Mouse (Mus musculus): Measurements from ENCODE around the gene Tgm2. TPM values are rescaled to one million over a fixed set of nuclear protein-coding genes. Genes with fewer than 3 reads are reported as not detected.

The Tgm2 gene
- total RNA-seq, 1 experiment: 25.0 TPM

- H3K4me3 ChIP-seq (ENCODE audit: insufficient read depth in 1 of 2, low read depth in 1 of 2, low read length in 2 of 2, poor library complexity in 1 of 2, severe bottlenecking in 1 of 2): no peak overlapping the region
- no peak for DNase-seq (ENCODE audit: low read depth, low spot score)
- H3K4me1 ChIP-seq (ENCODE audit: control insufficient read depth in 2 of 2, insufficient read depth in 2 of 2, low read length in 2 of 2, poor library complexity in 1 of 2): peaks cover 0 to 4% of the 10 kb centered on the region in 2 experiments; a peak in 1 of 4 replicates
- H3K27ac ChIP-seq (ENCODE audit: insufficient read depth, low read depth, low read length, poor library complexity, severe bottlenecking): no peak overlapping the region
- H3K9me3 ChIP-seq (ENCODE audit: control insufficient read depth, insufficient read depth, low read depth, low read length): no peaks in the 10 kb centered on the region
- in situ Hi-C loops (cut with MboI; ENCODE audit: low sequenced_read_pairs in 2 of 2, unreplicated experiment in 2 of 2): no loop called here
- no peak overlapping the region for H3K9ac ChIP-seq (ENCODE audit: insufficient read depth, low read depth, low read length, poor library complexity, severe bottlenecking)
- no peak for TF ChIP-seq ZNF384 (IDR thresholded peaks at IDR 0.05; ENCODE audit: low read depth, low read length)
- no peak for TF ChIP-seq HCFC1 (IDR thresholded peaks at IDR 0.05; ENCODE audit: borderline replicate concordance, insufficient read depth, low read length)
- TF ChIP-seq ZC3H11A (IDR thresholded peaks at IDR 0.05; ENCODE audit: borderline replicate concordance, low read depth, low read length): no peak
- no peak for TF ChIP-seq CHD2 (IDR thresholded peaks at IDR 0.05; ENCODE audit: low read depth, low read length)
- TF ChIP-seq MAFK (IDR thresholded peaks at IDR 0.05; ENCODE audit: insufficient read depth, low read depth, low read length): no peak
- no peaks in the 10 kb centered on the region for H3K36me3 ChIP-seq (ENCODE audit: control insufficient read depth, insufficient read depth, low read length, poor library complexity, severe bottlenecking)
Measured at GRCm38 (mm10) chr2:158098730-158099129, 47.5 kb downstream of the Tgm2 start.

DNA sequence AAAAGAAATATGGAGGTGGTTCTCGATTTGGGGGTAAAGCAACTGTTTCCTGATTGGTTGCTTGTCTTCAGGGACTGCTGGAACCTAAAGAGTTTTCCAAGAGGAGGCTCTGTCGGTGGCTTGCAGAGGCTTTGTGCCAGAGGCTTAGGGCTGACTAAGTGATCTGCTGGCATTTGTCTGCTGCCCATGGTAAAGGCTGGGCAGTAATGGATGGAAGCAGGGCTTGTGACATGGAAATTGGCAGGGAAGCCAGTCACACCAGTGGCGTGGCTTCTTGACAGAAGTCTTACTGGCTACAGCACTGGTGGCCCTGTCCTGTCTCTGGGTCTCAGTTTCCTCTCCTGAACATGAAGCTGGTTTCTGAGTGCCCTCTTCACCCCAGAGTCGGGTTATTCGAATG lies 49.2 kb downstream of the Tgm2 start:
- H3K4me3 ChIP-seq (ENCODE audit: insufficient read depth in 1 of 2, low read depth in 1 of 2, low read length in 2 of 2, poor library complexity in 1 of 2, severe bottlenecking in 1 of 2): no peak overlapping the region
- TF ChIP-seq CHD2 (IDR thresholded peaks at IDR 0.05; ENCODE audit: low read depth, low read length): no peak
- H3K27ac ChIP-seq (ENCODE audit: insufficient read depth, low read depth, low read length, poor library complexity, severe bottlenecking): no peak overlapping the region
- no peak overlapping the region for H3K9ac ChIP-seq (ENCODE audit: insufficient read depth, low read depth, low read length, poor library complexity, severe bottlenecking)
- in situ Hi-C loops (cut with MboI; ENCODE audit: low sequenced_read_pairs in 2 of 2, unreplicated experiment in 2 of 2): no loop called here
- H3K9me3 ChIP-seq (ENCODE audit: control insufficient read depth, insufficient read depth, low read depth, low read length): no peaks in the 10 kb centered on the region
- no peak for DNase-seq (ENCODE audit: low read depth, low spot score)
- H3K36me3 ChIP-seq (ENCODE audit: control insufficient read depth, insufficient read depth, low read length, poor library complexity, severe bottlenecking): no peaks in the 10 kb centered on the region
- H3K4me1 ChIP-seq (ENCODE audit: control insufficient read depth in 2 of 2, insufficient read depth in 2 of 2, low read length in 2 of 2, poor library complexity in 1 of 2): peaks cover 0 to 4% of the 10 kb centered on the region in 2 experiments; a peak in 1 of 4 replicates

DNA sequence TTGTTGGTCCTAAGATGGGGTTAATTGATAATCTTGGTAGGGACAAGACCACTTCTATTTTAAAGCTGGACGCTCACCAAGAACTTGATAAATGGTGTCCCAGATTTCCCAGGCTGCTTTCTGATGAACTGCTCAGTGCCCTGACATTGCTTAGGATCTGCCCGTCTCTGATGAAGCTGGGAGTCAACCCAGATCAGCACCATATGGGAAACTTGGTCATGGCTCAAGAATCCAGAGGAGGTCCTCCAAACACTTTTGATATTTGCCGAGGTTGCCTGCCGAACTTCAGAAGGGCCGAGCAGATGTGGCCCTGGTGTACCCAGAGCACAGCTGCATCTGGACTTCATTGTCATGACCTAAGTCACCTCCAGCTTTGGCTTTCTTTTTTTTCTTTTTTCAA lies 51.4 kb downstream of the Tgm2 start:
- no peaks in the 10 kb centered on the region for H3K9me3 ChIP-seq (ENCODE audit: control insufficient read depth, insufficient read depth, low read depth, low read length)
- in situ Hi-C loops (cut with MboI; ENCODE audit: low sequenced_read_pairs in 2 of 2, unreplicated experiment in 2 of 2): no loop called here
- no peak overlapping the region for H3K4me3 ChIP-seq (ENCODE audit: insufficient read depth in 1 of 2, low read depth in 1 of 2, low read length in 2 of 2, poor library complexity in 1 of 2, severe bottlenecking in 1 of 2)
- DNase-seq (ENCODE audit: low read depth, low spot score): no peak
- no peak overlapping the region for H3K27ac ChIP-seq (ENCODE audit: insufficient read depth, low read depth, low read length, poor library complexity, severe bottlenecking)
- H3K36me3 ChIP-seq (ENCODE audit: control insufficient read depth, insufficient read depth, low read length, poor library complexity, severe bottlenecking): no peaks in the 10 kb centered on the region
- no peak for TF ChIP-seq HCFC1 (IDR thresholded peaks at IDR 0.05; ENCODE audit: borderline replicate concordance, insufficient read depth, low read length)
- TF ChIP-seq ZC3H11A (IDR thresholded peaks at IDR 0.05; ENCODE audit: borderline replicate concordance, low read depth, low read length): no peak
- TF ChIP-seq CHD2 (IDR thresholded peaks at IDR 0.05; ENCODE audit: low read depth, low read length): no peak
- TF ChIP-seq ZNF384 (IDR thresholded peaks at IDR 0.05; ENCODE audit: low read depth, low read length): no peak
- TF ChIP-seq MAFK (IDR thresholded peaks at IDR 0.05; ENCODE audit: insufficient read depth, low read depth, low read length): no peak
- no peak overlapping the region for H3K9ac ChIP-seq (ENCODE audit: insufficient read depth, low read depth, low read length, poor library complexity, severe bottlenecking)
- peaks cover 0 to 4% of the 10 kb centered on the region in 2 experiments; a peak in 1 of 4 replicates for H3K4me1 ChIP-seq (ENCODE audit: control insufficient read depth in 2 of 2, insufficient read depth in 2 of 2, low read length in 2 of 2, poor library complexity in 1 of 2)

DNA sequence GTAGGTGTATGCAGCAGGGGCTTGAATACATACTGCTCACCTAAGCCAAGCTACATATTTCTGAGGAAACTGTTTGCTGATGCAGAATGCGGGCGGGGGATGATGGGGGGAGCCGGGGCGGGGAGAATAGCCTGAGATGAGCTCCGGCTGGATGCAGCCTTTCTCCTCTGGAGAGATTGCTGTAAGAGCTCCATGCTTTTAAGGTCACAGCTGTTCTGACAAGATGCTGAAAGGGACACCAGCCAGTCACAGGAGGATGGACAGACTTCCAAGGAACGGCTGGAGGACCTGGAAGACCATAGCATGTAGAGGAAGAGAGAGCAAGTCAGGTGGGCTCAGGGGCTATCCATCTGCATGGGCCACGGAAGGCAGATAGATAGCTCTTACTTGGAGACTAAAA lies 51.9 kb downstream of the Tgm2 start:
- Histone ChIP-seq H3K4me3 (ENCODE audit: insufficient read depth in 1 of 2, low read depth in 1 of 2, low read length in 2 of 2, poor library complexity in 1 of 2, severe bottlenecking in 1 of 2) (no peak overlapping the region), H3K9ac (ENCODE audit: insufficient read depth, low read depth, low read length, poor library complexity, severe bottlenecking) (no peak overlapping the region), H3K36me3 (ENCODE audit: control insufficient read depth, insufficient read depth, low read length, poor library complexity, severe bottlenecking) (no peaks in the 10 kb centered on the region), H3K4me1 (ENCODE audit: control insufficient read depth in 2 of 2, insufficient read depth in 2 of 2, low read length in 2 of 2, poor library complexity in 1 of 2) (peaks cover 0 to 4% of the 10 kb centered on the region in 2 experiments; a peak in 1 of 4 replicates), H3K9me3 (ENCODE audit: control insufficient read depth, insufficient read depth, low read depth, low read length) (no peaks in the 10 kb centered on the region), H3K27ac (ENCODE audit: insufficient read depth, low read depth, low read length, poor library complexity, severe bottlenecking) (no peak overlapping the region)
- no peak for DNase-seq (ENCODE audit: low read depth, low spot score)
- no peak for TF ChIP-seq ZNF384 (IDR thresholded peaks at IDR 0.05; ENCODE audit: low read depth, low read length)
- in situ Hi-C loops (cut with MboI; ENCODE audit: low sequenced_read_pairs in 2 of 2, unreplicated experiment in 2 of 2): no loop called here

DNA sequence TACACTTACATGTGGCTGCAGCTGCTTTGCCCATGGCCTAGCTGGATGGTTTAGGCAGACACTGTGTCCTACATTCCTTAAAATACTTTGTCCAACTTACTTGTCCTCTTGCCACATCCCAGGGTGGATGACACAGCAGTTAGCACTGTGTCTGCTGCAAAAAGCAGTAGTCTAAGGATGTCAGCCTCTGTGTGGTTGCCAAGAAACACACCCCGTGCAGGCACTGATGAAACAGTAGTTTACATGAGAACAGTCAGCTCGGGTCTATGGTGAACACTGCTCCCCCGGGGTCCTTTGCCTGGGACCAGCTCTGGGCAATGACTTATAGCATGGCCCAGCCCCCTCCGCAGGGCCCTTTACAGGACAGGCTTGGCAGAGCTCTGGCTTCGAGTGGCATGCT lies 52.9 kb downstream of the Tgm2 start:
- Histone ChIP-seq H3K4me1 (ENCODE audit: control insufficient read depth in 2 of 2, insufficient read depth in 2 of 2, low read length in 2 of 2, poor library complexity in 1 of 2) (peaks cover 0 to 4% of the 10 kb centered on the region in 2 experiments; a peak in 1 of 4 replicates), H3K36me3 (ENCODE audit: control insufficient read depth, insufficient read depth, low read length, poor library complexity, severe bottlenecking) (no peaks in the 10 kb centered on the region), H3K27ac (ENCODE audit: insufficient read depth, low read depth, low read length, poor library complexity, severe bottlenecking) (no peak overlapping the region), H3K9me3 (ENCODE audit: control insufficient read depth, insufficient read depth, low read depth, low read length) (no peaks in the 10 kb centered on the region), H3K4me3 (ENCODE audit: insufficient read depth in 1 of 2, low read depth in 1 of 2, low read length in 2 of 2, poor library complexity in 1 of 2, severe bottlenecking in 1 of 2) (no peak overlapping the region), H3K9ac (ENCODE audit: insufficient read depth, low read depth, low read length, poor library complexity, severe bottlenecking) (no peak overlapping the region)
- no peak for DNase-seq (ENCODE audit: low read depth, low spot score)
- in situ Hi-C loops (cut with MboI; ENCODE audit: low sequenced_read_pairs in 2 of 2, unreplicated experiment in 2 of 2): no loop called here
- TF ChIP-seq ZC3H11A (IDR thresholded peaks at IDR 0.05; ENCODE audit: borderline replicate concordance, low read depth, low read length): no peak
- no peak for TF ChIP-seq HCFC1 (IDR thresholded peaks at IDR 0.05; ENCODE audit: borderline replicate concordance, insufficient read depth, low read length)
- TF ChIP-seq ZNF384 (IDR thresholded peaks at IDR 0.05; ENCODE audit: low read depth, low read length): no peak
- no peak for TF ChIP-seq CHD2 (IDR thresholded peaks at IDR 0.05; ENCODE audit: low read depth, low read length)
- TF ChIP-seq MAFK (IDR thresholded peaks at IDR 0.05; ENCODE audit: insufficient read depth, low read depth, low read length): no peak
